Mouse (Mus musculus) stomach, postnatal 0 days (tissue): ENCODE measurements around the gene Myl7.
"Not testable (repeated sequence)": the region's sequence is repeated elsewhere in the genome, so short reads cannot be mapped to it uniquely, and the experiment has no call there.

Experiments used
- CTCF ChIP-seq: IDR thresholded peaks from 2 replicates; pipeline ENCODE4 v1.5.1; 2016; ENCODE audit warnings: antibody characterized with exemption, low read depth, mild to moderate bottlenecking, moderate library complexity
- EP300 ChIP-seq: optimal IDR thresholded peaks from 2 replicates; pipeline ENCODE3; 2016; ENCODE audit warnings: antibody characterized with exemption

- not testable (repeated sequence) for TF ChIP-seq CTCF, EP300
These were observed 10.0 kb downstream of the Myl7 start for GRCm38 (mm10) chr11:5888563-5888962.
